Mouse (Mus musculus): ENCODE results near the gene Sowahb.

The Sowahb gene

GRCm38 (mm10) chr5:93002615-93003014, 42.2 kb downstream of the Sowahb start:
- no peak for DNase-seq (ENCODE audit: low spot score)

DNA sequence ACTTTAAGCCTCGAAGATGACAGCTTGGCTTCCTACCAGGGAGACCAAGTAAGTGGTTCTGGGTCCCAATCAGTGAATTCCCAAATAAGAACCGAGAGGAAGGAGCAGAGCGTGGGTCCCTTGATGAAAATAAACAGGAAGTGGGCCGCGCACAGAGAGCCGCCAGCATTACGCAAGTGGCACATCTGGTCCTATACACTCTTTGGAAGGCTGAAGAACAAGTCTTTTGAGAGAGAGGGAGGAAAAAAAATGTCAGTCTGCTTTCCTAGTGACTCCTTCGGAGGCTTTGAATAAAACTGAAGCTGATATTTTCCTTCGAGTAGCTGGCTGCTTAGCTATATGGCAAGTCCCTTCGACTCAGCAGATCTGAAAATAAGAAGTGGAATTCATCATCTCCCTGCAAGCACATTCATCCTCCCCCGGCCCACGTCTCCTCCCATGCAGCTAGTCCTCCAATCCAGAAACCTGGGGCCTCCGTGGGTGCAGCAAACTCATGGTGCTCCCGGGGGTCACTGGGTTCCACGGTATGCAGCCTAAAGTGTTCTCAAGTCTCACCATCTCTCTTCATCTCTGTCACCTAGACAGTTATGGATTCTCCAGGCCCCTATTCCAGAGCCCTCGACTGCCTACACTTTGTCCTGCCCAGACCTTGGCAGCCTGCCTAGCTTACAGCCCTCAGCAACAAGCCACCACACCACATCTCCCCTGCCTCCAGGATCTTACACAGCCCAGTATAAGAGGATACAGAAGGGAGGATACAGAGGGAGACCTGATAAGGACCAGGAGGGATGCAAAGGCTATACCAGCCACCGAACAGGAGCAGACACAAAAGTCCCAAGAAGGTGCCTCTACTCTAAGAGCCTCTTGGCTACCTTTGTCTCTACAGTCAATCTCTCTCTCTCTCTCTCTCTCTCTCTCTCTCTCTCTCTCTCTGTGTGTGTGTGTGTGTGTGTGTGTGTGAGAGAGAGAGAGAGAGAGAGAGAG, 43.8 kb downstream of the Sowahb start:
- DNase-seq (ENCODE audit: low spot score), result no peak

DNA sequence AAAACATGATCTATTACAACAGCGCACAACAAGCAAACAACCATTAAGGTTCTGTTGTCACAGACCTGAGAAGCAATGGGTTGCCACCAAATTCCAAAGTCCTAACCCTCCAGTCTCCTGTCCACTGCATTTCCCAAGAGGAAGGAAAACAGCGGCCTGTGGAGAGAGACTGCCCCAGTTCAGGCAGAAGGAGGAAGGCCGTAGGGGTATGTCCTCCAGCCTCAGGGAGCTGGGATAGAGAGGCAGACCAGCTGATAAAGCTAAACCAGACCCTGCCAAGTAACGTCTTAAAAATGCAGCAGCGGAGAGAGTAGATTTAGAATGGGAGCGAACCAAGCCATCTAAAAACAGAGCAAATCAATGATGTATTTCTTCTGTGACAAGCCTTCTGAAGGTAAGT, 44.8 kb downstream of the Sowahb start:
- no peak for DNase-seq (ENCODE audit: low spot score)

- DNase-seq (ENCODE audit: low spot score), result no peak
These were observed 46.3 kb downstream of the Sowahb start for GRCm38 (mm10) chr5:92998494-92999016.

DNA sequence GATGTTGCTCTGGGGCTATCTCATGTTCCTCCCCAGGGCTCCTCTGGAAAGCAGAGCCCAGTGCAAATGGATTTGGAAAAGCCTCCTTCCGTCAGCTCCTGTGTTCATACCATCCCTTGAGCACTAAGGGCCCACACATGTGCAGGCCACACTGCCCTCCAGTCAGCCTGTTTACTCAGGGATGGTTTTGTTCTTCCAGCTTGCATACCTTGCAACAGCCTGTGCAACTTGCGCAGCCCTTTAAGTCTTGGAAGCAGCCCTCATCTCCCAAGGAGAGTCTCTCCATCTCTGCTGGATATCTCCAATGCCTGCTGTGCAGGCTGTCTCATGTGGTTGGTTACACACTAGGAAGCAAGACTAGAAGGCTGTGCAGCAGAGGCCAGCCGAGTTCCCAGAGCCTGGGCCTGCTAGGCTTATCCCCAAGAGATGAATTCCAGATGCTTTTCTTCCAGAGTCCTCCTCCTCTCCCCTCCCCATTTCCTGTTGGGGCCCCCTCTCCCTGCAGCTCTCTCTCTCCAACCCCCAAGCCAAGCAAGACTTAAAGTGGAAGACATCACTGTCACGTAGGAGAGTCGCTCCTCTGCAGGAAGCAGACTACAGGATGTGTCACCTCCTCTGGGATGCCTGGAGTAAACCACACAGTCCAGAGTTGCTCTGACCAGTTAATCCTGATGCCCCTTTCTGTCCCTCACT, 47.2 kb downstream of the Sowahb start:
- DNase-seq (ENCODE audit: low spot score), result peak; percentile 24

- DNase-seq (ENCODE audit: low spot score), result no peak
These were observed 50.0 kb downstream of the Sowahb start for GRCm38 (mm10) chr5:92994861-92995260.

GRCm38 (mm10) chr5:92994309-92994708, 50.5 kb downstream of the Sowahb start:
- no peak for DNase-seq (ENCODE audit: low spot score)

DNA sequence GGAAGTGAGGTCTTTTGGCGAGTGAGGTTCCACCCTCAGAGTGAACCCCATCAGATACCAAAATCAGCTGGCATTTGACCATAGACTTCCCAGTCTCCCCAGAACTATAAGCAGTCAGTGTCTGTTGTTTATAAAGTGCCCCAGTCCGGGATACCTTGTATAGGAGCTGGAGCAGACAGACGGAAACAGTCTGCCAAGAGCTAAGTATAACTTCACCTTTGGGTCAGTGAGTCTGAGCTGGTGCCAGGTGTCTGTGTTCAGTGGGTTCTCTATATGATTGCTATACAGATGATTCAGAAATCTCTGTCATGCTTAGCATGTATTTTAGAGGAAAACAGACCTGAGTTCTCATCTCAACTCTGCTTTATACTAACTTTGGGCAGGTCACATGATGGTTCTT, 52.7 kb downstream of the Sowahb start:
- DNase-seq (ENCODE audit: low spot score), result no peak
